Mouse (Mus musculus) heart, embryonic 16.5 days (tissue): Measurements from ENCODE around the gene Arhgap10. TPM values are rescaled to one million over a fixed set of nuclear protein-coding genes. Genes with fewer than 3 reads are reported as not detected.

Experiments used
- ATAC-seq: fragments of 200-750 bp; cut with Nextera tagmentation; replicated peaks from 2 replicates; pipeline ENCODE4 v1.8.0; 2017; ENCODE audit warnings: moderate number of reproducible peaks; ENCODE audit not compliant: insufficient read depth, low FRiP score; ENCODE audit errors: extremely low read depth
- H3K27ac ChIP-seq: fragments of 300-500 bp; sonication (generic); 2 replicates; pipeline ENCODE4 v1.5.1; 2014; ENCODE audit warnings: mild to moderate bottlenecking, low read length, control low read depth, moderate library complexity
- H3K27me3 ChIP-seq: fragments of 300-500 bp; sonication (generic); 2 replicates; pipeline ENCODE4 v1.6.1; 2014; ENCODE audit warnings: low read length, mixed read lengths; ENCODE audit not compliant: control insufficient read depth, insufficient read depth
- H3K36me3 ChIP-seq: fragments of 300-500 bp; sonication (generic); 2 replicates; pipeline ENCODE4 v1.6.1; 2014; ENCODE audit not compliant: control insufficient read depth, insufficient read depth
- H3K4me1 ChIP-seq: fragments of 300-500 bp; sonication (generic); 2 replicates; pipeline ENCODE4 v1.6.1; 2014; ENCODE audit warnings: low read length, mixed read lengths; ENCODE audit not compliant: control insufficient read depth, insufficient read depth
- H3K4me2 ChIP-seq: fragments of 300-500 bp; sonication (generic); 2 replicates; pipeline ENCODE4 v1.6.1; 2014; ENCODE audit warnings: low read depth, mild to moderate bottlenecking, control low read depth, low read length
- H3K4me3 ChIP-seq: fragments of 300-500 bp; sonication (generic); 2 replicates; pipeline ENCODE4 v1.5.1; 2014; ENCODE audit warnings: mild to moderate bottlenecking, control low read depth, low read length
- H3K9ac ChIP-seq: fragments of 300-500 bp; sonication (generic); 2 replicates; pipeline ENCODE4 v1.6.1; 2014; ENCODE audit warnings: low read length, control low read depth
- H3K9me3 ChIP-seq: fragments of 300-500 bp; sonication (generic); replicated peaks from 2 replicates; pipeline ENCODE4 v1.6.1; 2016; ENCODE audit warnings: low read length; ENCODE audit not compliant: control insufficient read depth
- WGBS: fragments of 180-500 bp; shearing (Covaris S2); extraction: QIAGEN DNeasy Blood & Tissue Kit; methylation state at CpG from one replicate; pipeline ENCODE4 v1.1.7; 2014; 5-methylcytosine and 5-hydroxymethylcytosine counted together
- polyA plus RNA-seq: library from polyadenylated mRNA; unstranded; fragments of >200 nt; fragmentation: Nextera tagmentation; extraction: Ambion mirVana; gene quantifications from 2 replicates; pipeline ENCODE4 v1.2.1, GENCODE M21; 2015

Gene Arhgap10
- polyA plus RNA-seq, 1 experiment from 2014 or later = 33.9 TPM

GRCm38 (mm10) chr8:77507510-77508035 is 10.2 kb downstream of the Arhgap10 start:
- Histone ChIP-seq H3K27me3 (no peaks in the 10 kb centered on the region), H3K27ac (no peak overlapping the region), H3K4me3 (no peak overlapping the region), H3K9me3 (no peaks in the 10 kb centered on the region), H3K9ac (no peak overlapping the region), H3K4me1 (peaks cover 10% of the 10 kb centered on the region), H3K36me3 (peaks cover 4% of the 10 kb centered on the region; the same call in 1 of the 2 replicates), H3K4me2 (no peak overlapping the region)
- ATAC-seq = no peak
- 78% methylated on average over 10 of the region's 10 CpGs for WGBS

- H3K27me3 ChIP-seq = no peaks in the 10 kb centered on the region
- no peak overlapping the region for H3K9ac ChIP-seq
- peaks cover 4% of the 10 kb centered on the region; the same call in 1 of the 2 replicates for H3K36me3 ChIP-seq
- peaks cover 7% of the 10 kb centered on the region for H3K4me1 ChIP-seq
- 76% methylated on average over 7 of the region's 7 CpGs for WGBS
- no peak overlapping the region for H3K27ac ChIP-seq
- H3K4me2 ChIP-seq = no peak overlapping the region
- no peak overlapping the region for H3K4me3 ChIP-seq
- no peaks in the 10 kb centered on the region for H3K9me3 ChIP-seq
- no peak for ATAC-seq
These were observed 11.2 kb downstream of the Arhgap10 start for GRCm38 (mm10) chr8:77506539-77506938.

GRCm38 (mm10) chr8:77502547-77502946 is 15.2 kb downstream of the Arhgap10 start:
- Histone ChIP-seq H3K9me3 (0 out of 2 replicates have a peak, but pooled peaks cover 2% of the 10 kb centered on the region), H3K4me3 (no peak overlapping the region), H3K4me1 (peaks cover 10% of the 10 kb centered on the region), H3K27ac (no peak overlapping the region), H3K4me2 (no peak overlapping the region), H3K27me3 (no peaks in the 10 kb centered on the region), H3K36me3 (peaks cover 4% of the 10 kb centered on the region; the same call in 1 of the 2 replicates), H3K9ac (no peak overlapping the region)
- ATAC-seq = no peak
- WGBS = 86% methylated on average over 6 of the region's 6 CpGs

GRCm38 (mm10) chr8:77501131-77501530 is 16.6 kb downstream of the Arhgap10 start:
- H3K27ac ChIP-seq = no peak overlapping the region
- no peak overlapping the region for H3K4me2 ChIP-seq
- no peak overlapping the region; the same call in 1 of the 2 replicates for H3K9ac ChIP-seq
- H3K27me3 ChIP-seq = no peaks in the 10 kb centered on the region
- H3K4me3 ChIP-seq = no peak overlapping the region
- peaks cover 4% of the 10 kb centered on the region; the same call in 1 of the 2 replicates for H3K36me3 ChIP-seq
- H3K4me1 ChIP-seq = peaks cover 24% of the 10 kb centered on the region
- 0 out of 2 replicates have a peak, but pooled peaks cover 2% of the 10 kb centered on the region for H3K9me3 ChIP-seq
- no peak for ATAC-seq
- WGBS = 80% methylated on average over 8 of the region's 8 CpGs

GRCm38 (mm10) chr8:77500264-77500663 is 17.5 kb downstream of the Arhgap10 start:
- peaks cover 32% of the 10 kb centered on the region for H3K4me1 ChIP-seq
- H3K4me2 ChIP-seq = no peak overlapping the region
- no peak overlapping the region for H3K27ac ChIP-seq
- no peak overlapping the region for H3K4me3 ChIP-seq
- no peak overlapping the region for H3K9ac ChIP-seq
- H3K27me3 ChIP-seq = no peaks in the 10 kb centered on the region
- H3K9me3 ChIP-seq = 0 out of 2 replicates have a peak, but pooled peaks cover 2% of the 10 kb centered on the region
- ATAC-seq = no peak
- peaks cover 1% of the 10 kb centered on the region; the same call in 1 of the 2 replicates for H3K36me3 ChIP-seq
- 94% methylated on average over 3 of the region's 3 CpGs for WGBS

- no peak for ATAC-seq
- Histone ChIP-seq H3K27me3 (no peaks in the 10 kb centered on the region), H3K4me3 (no peak overlapping the region), H3K4me1 (peaks cover 48% of the 10 kb centered on the region), H3K4me2 (no peak overlapping the region), H3K9ac (no peak overlapping the region), H3K36me3 (no peaks in the 10 kb centered on the region), H3K9me3 (0 out of 2 replicates have a peak, but pooled peaks cover 2% of the 10 kb centered on the region), H3K27ac (no peak overlapping the region)
- WGBS = 53% methylated on average over 2 of the region's 2 CpGs
These were observed 20.3 kb downstream of the Arhgap10 start for GRCm38 (mm10) chr8:77497442-77497841.

GRCm38 (mm10) chr8:77496253-77496652 is 21.5 kb downstream of the Arhgap10 start:
- WGBS = 78% methylated on average over 1 of the region's 1 CpGs
- Histone ChIP-seq H3K36me3 (no peaks in the 10 kb centered on the region), H3K9ac (no peak overlapping the region), H3K27ac (peak overlapping the region; percentile 85), H3K4me2 (peak overlapping the region; percentile 10; the same call in 1 of the 2 replicates), H3K4me3 (no peak overlapping the region), H3K27me3 (no peaks in the 10 kb centered on the region), H3K4me1 (peaks cover 55% of the 10 kb centered on the region), H3K9me3 (0 out of 2 replicates have a peak, but pooled peaks cover 2% of the 10 kb centered on the region)
- no peak for ATAC-seq

- H3K4me1 ChIP-seq = peaks cover 65% of the 10 kb centered on the region
- H3K27me3 ChIP-seq = no peaks in the 10 kb centered on the region
- no peak overlapping the region for H3K9ac ChIP-seq
- 0 out of 2 replicates have a peak, but pooled peaks cover 2% of the 10 kb centered on the region for H3K9me3 ChIP-seq
- H3K36me3 ChIP-seq = no peaks in the 10 kb centered on the region
- no peak overlapping the region for H3K4me2 ChIP-seq
- ATAC-seq = no peak
- no peak overlapping the region for H3K27ac ChIP-seq
- H3K4me3 ChIP-seq = no peak overlapping the region
- 85% methylated on average over 10 of the region's 10 CpGs for WGBS
These were observed 23.1 kb downstream of the Arhgap10 start for GRCm38 (mm10) chr8:77494376-77495328.
